Mouse (Mus musculus): ENCODE results near the gene Olfr1223.
"Not testable (repeated sequence)": the region's sequence is repeated elsewhere in the genome, so short reads cannot be mapped to it uniquely, and the experiment has no call there.

Gene Olfr1223

DNA sequence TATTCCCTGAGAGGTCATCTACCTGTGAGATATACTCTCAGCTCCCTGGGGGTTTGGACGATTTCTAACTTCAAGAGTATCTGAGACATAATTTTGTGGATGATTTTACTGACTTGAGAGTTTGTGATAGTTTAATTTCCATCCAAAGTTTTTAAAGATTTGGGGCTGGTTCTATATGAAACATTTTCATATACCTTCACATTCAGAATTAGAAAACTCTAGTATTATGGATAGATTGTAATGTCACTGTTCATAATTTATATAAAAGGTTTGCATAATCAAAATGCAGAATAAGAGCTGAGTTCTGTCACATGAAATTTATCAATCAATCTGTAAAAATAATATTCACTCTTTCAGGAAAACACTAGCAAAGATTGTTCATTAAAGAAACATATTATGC lies at the start of gene Olfr1223:
Gene Olfr1223 (minus strand): TSS at position 101 of the 400 bp plus-strand sequence.
- no peak for DNase-seq (ENCODE audit: low spot score in 2 of 2)

DNA sequence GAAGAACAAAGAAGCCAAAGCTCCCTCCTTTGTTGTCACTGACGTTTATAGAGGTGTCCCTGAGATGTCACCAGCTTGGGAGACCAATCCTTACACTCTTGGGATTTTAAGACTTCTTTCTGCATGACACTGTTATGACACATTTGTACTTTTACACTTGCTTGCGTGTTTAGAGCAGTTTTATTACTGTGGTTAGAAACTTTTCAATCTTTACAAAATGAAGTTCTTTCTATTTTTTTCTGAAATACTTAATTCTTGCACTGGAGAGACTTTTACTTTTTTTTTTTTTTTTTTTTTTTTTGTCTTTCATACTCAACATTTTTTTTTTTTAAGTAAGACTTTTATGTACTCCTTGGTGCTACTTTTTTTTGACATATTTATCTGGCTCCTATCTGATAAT lies 48.6 kb upstream of the Olfr1223 start, which contains the start of gene Olfr1226:
Gene Olfr1226 (minus strand): TSS at position 101 of the 400 bp plus-strand sequence.
- DNase-seq (ENCODE audit: low spot score in 2 of 2) = no peak

DNA sequence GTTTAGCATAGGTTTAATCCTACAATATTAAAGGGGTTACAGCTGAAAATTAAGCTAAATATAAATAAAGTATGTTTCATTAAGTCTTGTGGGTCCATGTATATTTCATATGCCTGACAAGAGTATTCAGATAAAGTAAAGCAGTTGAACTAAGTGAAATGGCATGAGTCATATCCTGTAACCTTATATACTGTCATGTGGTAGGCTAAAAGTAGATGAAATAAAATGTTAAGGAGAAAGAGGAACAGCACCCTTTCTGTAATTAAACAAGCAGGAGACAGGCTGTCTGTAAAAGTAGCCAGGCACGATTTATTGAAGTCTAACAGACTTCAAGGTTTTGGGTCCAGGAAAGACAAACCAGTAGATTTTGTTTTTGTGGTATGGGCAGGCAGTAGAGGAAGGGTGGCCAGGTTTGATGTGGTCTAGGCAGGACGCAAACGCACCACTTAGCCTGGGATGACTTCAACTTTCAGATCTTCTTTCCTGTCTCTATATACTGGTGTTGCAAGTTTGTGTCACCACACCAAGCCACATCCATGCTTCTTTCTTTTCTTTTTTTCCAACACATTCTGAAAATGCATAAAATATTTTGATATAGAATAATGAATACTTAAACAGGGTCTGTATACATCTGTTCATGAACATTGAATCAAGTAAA lies 45.1 kb upstream of the Olfr1223 start:
- DNase-seq (ENCODE audit: low spot score in 2 of 2) = no peak

DNA sequence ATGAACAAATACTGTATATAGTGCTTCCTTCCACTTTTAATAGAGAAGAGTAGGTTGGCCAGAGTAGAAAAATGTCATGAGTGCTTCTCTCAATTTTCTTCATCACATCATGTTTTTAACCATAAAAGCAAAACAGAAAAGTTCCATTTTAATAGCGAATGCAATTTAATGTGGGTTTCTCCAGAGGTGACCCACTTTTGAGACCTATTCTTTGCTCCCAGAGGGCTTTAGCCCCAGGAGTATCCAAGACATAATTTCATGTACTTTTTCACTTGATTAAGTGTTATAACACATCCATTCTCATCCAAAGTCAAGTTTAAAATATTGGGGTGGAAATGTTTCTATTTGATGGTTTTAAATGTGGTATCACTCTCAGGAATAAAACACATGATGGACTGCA lies 23.2 kb upstream of the Olfr1223 start, which contains the start of gene Olfr1225:
Gene Olfr1225 (minus strand): TSS at position 101 of the 400 bp plus-strand sequence.
- DNase-seq (ENCODE audit: low spot score in 2 of 2) = no peak

DNA sequence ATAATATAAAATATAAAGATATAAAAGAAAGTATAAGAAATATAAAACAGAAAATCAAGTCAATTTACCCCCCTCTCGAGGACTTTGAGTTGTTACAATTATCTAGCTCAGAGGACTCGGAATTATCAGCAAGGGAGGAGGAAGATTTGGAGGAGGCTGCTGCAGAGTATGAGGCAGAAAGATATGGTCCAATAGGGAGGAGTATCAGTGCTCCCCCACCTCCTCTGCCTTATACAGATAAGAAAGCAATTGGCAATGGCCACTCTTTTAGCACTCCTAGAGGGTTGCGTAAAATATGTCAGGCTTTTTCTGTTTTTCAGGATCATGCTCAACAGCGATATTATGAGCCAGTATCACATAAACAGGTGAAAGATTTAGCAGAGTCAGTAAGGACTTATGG lies 13.4 kb upstream of the Olfr1223 start:
- not testable (repeated sequence) for DNase-seq (ENCODE audit: low spot score in 2 of 2)

DNA sequence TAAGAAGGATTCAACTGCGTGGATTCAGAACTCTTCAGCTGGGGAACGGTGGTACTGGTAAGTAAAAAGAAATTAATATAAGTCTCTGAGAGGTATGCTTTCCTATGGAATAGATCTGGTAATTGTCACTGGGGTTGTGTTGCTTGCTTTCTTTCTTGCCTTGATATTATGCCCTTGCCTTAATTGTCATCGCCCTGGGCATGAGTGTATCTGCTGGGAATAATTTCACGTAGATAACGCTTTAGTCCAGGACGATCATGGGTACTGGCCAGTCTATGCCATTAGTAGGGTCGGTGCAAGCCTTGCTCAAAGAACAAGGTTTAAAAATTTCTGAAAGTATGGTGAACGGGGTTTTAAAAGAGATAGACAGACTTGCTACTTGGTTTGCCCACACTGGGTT lies 12.6 kb upstream of the Olfr1223 start, which contains the start of gene Olfr1224-ps1:
Gene Olfr1224-ps1 (minus strand): TSS at position 101 of the 400 bp plus-strand sequence.
- not testable (repeated sequence) for DNase-seq (ENCODE audit: low spot score in 2 of 2)

DNA sequence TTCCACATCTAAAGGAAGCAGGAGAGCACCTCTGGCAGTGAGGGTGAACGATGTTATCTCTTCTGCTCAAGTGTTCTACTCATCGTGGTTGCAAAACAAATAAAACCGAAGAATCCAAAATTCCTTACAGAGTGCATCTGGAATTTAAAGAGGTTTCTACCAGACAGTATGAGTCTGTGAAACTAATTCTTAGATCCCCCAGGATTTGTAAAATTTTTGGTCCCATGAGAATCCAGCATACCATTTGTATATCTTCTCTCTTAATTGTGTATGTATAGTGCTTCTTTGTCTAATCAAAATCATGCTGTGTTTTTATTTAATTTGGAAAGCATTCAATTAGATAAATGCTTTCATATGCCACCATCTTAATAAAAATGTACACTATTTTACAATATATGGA lies 18.4 kb downstream of the Olfr1223 start, which contains the start of gene Olfr1222:
Gene Olfr1222 (minus strand): TSS at position 101 of the 400 bp plus-strand sequence.
- no peak for DNase-seq (ENCODE audit: low spot score in 2 of 2)

DNA sequence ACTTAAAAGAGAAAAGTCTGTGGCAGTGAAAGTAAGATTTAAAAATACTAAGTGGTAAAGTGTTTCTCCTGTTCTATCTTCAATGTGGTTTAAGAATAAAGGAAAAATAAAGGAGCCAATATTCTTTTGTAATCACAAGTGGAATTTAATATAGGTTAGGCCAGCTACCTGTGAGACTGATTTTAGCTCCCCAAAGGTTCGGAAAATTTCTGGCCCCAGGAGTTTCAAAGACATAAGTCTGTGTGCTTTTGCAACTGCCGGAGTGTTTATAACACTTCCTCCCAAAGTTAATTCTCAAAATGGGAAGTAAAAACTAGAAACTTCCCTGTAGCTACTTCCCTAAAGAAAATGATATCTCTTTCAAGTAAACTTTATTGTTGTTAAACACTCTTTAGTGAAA lies 34.2 kb downstream of the Olfr1223 start, which contains the start of gene Olfr1221:
Gene Olfr1221 (minus strand): TSS at position 101 of the 400 bp plus-strand sequence.
- DNase-seq (ENCODE audit: low spot score in 2 of 2) = no peak

DNA sequence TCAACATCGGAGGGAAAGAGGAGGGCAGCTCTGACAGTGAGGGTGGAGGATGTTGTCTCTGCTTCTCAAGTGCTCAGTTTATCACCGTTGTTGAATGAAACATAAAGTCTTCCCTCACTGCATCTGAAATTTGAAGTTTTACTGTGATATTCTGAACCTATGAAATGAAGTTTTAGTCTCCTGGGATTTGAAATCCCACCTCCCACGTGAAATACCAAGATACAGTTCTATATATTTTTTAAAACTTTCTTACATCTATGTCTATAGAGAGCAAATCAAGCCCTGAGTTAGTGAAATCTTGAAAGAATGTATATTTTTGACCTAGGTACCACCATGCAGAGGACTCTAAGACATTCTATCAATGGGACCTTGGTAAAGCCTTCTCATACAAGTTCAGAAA lies 44.6 kb downstream of the Olfr1223 start, which contains the start of gene Olfr1220:
Gene Olfr1220 (minus strand): TSS at position 101 of the 400 bp plus-strand sequence.
- DNase-seq (ENCODE audit: low spot score in 2 of 2) = no peak

DNA sequence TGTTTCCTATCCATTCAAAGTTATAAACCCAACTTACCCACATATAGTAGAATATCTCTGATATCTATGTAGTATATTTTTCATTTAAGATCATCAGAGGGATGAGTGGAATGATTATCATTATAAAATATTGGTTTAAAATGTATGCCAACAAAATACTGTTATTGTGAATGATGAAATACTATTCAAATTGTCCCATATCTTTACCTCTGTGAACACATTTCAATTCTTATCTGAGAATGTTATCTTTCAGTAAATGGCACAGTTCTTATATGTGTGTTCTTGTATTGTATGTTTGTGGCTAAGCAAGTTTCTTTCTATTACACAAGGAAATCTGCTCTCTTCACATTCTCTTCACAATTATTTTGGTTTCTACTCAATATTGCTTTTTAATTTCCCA lies 45.7 kb downstream of the Olfr1223 start:
- no peak for DNase-seq (ENCODE audit: low spot score in 2 of 2)

DNA sequence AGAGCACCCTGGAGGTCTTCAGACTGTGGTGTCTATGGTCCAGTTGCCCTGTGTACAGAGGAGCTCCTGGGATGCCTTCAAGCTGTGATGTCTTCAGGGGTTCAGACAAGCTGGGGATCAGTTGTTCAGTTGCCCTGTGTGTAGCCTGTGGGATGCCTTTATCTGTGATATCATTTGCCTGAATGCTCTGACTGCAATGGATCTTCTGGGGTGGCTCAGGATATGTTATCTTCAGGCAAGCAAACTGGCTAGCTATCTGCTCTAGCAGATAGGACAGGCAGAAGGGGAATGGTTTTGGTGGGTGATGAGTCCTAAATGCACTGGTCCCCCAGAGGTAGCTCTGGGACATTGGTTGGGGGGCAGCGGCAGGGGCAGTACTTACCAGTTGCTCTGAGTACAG lies 57.5 kb downstream of the Olfr1223 start:
- DNase-seq (ENCODE audit: low spot score in 2 of 2) = no peak
